Mouse (Mus musculus) brown adipose tissue, adult 24 weeks (tissue): Measurements from ENCODE around the gene Scyl2. TPM values are rescaled to one million over a fixed set of nuclear protein-coding genes. Genes with fewer than 3 reads are reported as not detected.

Experiments
- H3K27ac ChIP-seq: fragments of 200-500 bp; replicated peaks from 2 replicates; pipeline ENCODE4 v1.5.1; 2012; ENCODE audit warnings: low read depth, mild to moderate bottlenecking, low read length
- H3K4me1 ChIP-seq: fragments of 200-500 bp; 2 replicates; pipeline ENCODE4 v1.6.1; 2012; ENCODE audit warnings: low read length, mixed read lengths; ENCODE audit not compliant: control insufficient read depth, insufficient read depth, insufficient read length
- H3K4me3 ChIP-seq: fragments of 200-500 bp; 2 replicates; pipeline ENCODE4 v1.5.1; 2012; ENCODE audit warnings: low read depth, mild to moderate bottlenecking, low read length, moderate library complexity; ENCODE audit not compliant: insufficient read depth
- polyA plus RNA-seq: library from polyadenylated mRNA; stranded (reverse); fragments of >200 nt; gene quantifications from 2 replicates; pipeline ENCODE4 v1.2.4, GENCODE M21; 2012; ENCODE audit not compliant: missing spikeins, insufficient read depth, insufficient read length

Scyl2 gene
- polyA plus RNA-seq, 1 experiment, result 19.9 TPM

- Histone ChIP-seq H3K27ac (no peak overlapping the region), H3K4me1 (no peaks in the 10 kb centered on the region), H3K4me3 (no peak overlapping the region)
Observed at GRCm38 (mm10) chr10:89651691-89652090, 34.4 kb downstream of the Scyl2 start.

- no peaks in the 10 kb centered on the region for H3K4me1 ChIP-seq
- H3K4me3 ChIP-seq, result no peak overlapping the region
- no peak overlapping the region for H3K27ac ChIP-seq
Observed at GRCm38 (mm10) chr10:89646918-89647317, 39.2 kb downstream of the Scyl2 start.

- no peak overlapping the region for H3K4me3 ChIP-seq
- no peak overlapping the region for H3K27ac ChIP-seq
- H3K4me1 ChIP-seq, result peaks cover 2% of the 10 kb centered on the region; the same call in 1 of the 2 replicates
Observed at GRCm38 (mm10) chr10:89637001-89637400, 49.1 kb downstream of the Scyl2 start.

- peaks cover 2% of the 10 kb centered on the region; the same call in 1 of the 2 replicates for H3K4me1 ChIP-seq
- no peak overlapping the region for H3K4me3 ChIP-seq
- no peak overlapping the region for H3K27ac ChIP-seq
Observed at GRCm38 (mm10) chr10:89635018-89635417, 51.1 kb downstream of the Scyl2 start.

GRCm38 (mm10) chr10:89633736-89634426, 52.2 kb downstream of the Scyl2 start:
- no peak overlapping the region for H3K4me3 ChIP-seq
- H3K27ac ChIP-seq, result peak overlapping the region; percentile 98
- H3K4me1 ChIP-seq, result peaks cover 2% of the 10 kb centered on the region; the same call in 1 of the 2 replicates

GRCm38 (mm10) chr10:89633121-89633520, 53.0 kb downstream of the Scyl2 start:
- peaks cover 2% of the 10 kb centered on the region; the same call in 1 of the 2 replicates for H3K4me1 ChIP-seq
- H3K4me3 ChIP-seq, result no peak overlapping the region
- H3K27ac ChIP-seq, result peak overlapping the region; percentile 98

- Histone ChIP-seq H3K4me1 (peaks cover 2% of the 10 kb centered on the region; the same call in 1 of the 2 replicates), H3K4me3 (no peak overlapping the region), H3K27ac (no peak overlapping the region)
Observed at GRCm38 (mm10) chr10:89631831-89632230, 54.3 kb downstream of the Scyl2 start.

GRCm38 (mm10) chr10:89630564-89630963, 55.5 kb downstream of the Scyl2 start:
- peaks cover 2% of the 10 kb centered on the region; the same call in 1 of the 2 replicates for H3K4me1 ChIP-seq
- no peak overlapping the region for H3K27ac ChIP-seq

GRCm38 (mm10) chr10:89630052-89630451, 56.0 kb downstream of the Scyl2 start:
- Histone ChIP-seq H3K4me1 (peaks cover 2% of the 10 kb centered on the region; the same call in 1 of the 2 replicates), H3K4me3 (no peak overlapping the region), H3K27ac (no peak overlapping the region)

More at GRCm38 (mm10) chr10:89630564-89630963, 55.5 kb downstream of the Scyl2 start:
- no peak overlapping the region for H3K4me3 ChIP-seq

GRCm38 (mm10) chr10:89626714-89627113, 59.4 kb downstream of the Scyl2 start:
- no peak overlapping the region for H3K4me3 ChIP-seq
- H3K27ac ChIP-seq, result no peak overlapping the region
- no peaks in the 10 kb centered on the region for H3K4me1 ChIP-seq

- H3K4me3 ChIP-seq, result no peak overlapping the region
- H3K4me1 ChIP-seq, result no peaks in the 10 kb centered on the region
- no peak overlapping the region for H3K27ac ChIP-seq
Observed at GRCm38 (mm10) chr10:89624196-89624595, 61.9 kb downstream of the Scyl2 start.

- Histone ChIP-seq H3K4me1 (no peaks in the 10 kb centered on the region), H3K27ac (no peak within 1 kb of the TSS), H3K4me3 (no peak within 1 kb of the TSS)
Observed at GRCm38 (mm10) chr10:89621129-89621528, 65.0 kb downstream of the Scyl2 start, which contains the start of gene Slc17a8. Gene Slc17a8 (minus strand): TSS chr10:89621253.

- Histone ChIP-seq H3K27ac (peak overlapping the region; percentile 42; the same call in 1 of the 2 replicates), H3K4me1 (no peaks in the 10 kb centered on the region; the same call in 1 of the 2 replicates), H3K4me3 (no peak overlapping the region)
Observed at GRCm38 (mm10) chr10:89599311-89599710, 86.8 kb downstream of the Scyl2 start.

- no peak overlapping the region for H3K4me3 ChIP-seq
- H3K27ac ChIP-seq, result no peak overlapping the region
- H3K4me1 ChIP-seq, result no peaks in the 10 kb centered on the region; the same call in 1 of the 2 replicates
Observed at GRCm38 (mm10) chr10:89597275-89597674, 88.8 kb downstream of the Scyl2 start.

GRCm38 (mm10) chr10:89595935-89596334, 90.2 kb downstream of the Scyl2 start:
- Histone ChIP-seq H3K4me1 (no peaks in the 10 kb centered on the region; the same call in 1 of the 2 replicates), H3K27ac (no peak overlapping the region), H3K4me3 (no peak overlapping the region)

GRCm38 (mm10) chr10:89595514-89595913, 90.6 kb downstream of the Scyl2 start:
- no peaks in the 10 kb centered on the region; the same call in 1 of the 2 replicates for H3K4me1 ChIP-seq
- H3K27ac ChIP-seq, result no peak overlapping the region
- no peak overlapping the region for H3K4me3 ChIP-seq
